Mouse (Mus musculus) intestine, postnatal 0 days (tissue): ENCODE measurements around the gene Ndufc1. TPM values are rescaled to one million over a fixed set of nuclear protein-coding genes. Genes with fewer than 3 reads are reported as not detected.

Experiments
- ATAC-seq: fragments of 200-750 bp; cut with Nextera tagmentation; 2 replicates; pipeline ENCODE4 v1.8.0; 2017; ENCODE audit warnings: mild to moderate bottlenecking, moderate TSS enrichment, moderate library complexity
- H3K27ac ChIP-seq: fragments of 300-500 bp; sonication (generic); 2 replicates; pipeline ENCODE4 v1.5.1; 2014; ENCODE audit warnings: mild to moderate bottlenecking, low read depth, low read length, moderate library complexity
- H3K27me3 ChIP-seq: fragments of 300-500 bp; sonication (generic); replicated peaks from 2 replicates; pipeline ENCODE4 v1.6.1; 2014; ENCODE audit warnings: low read length, mixed read lengths; ENCODE audit not compliant: control insufficient read depth, insufficient read depth
- H3K36me3 ChIP-seq: fragments of 300-500 bp; sonication (generic); 2 replicates; pipeline ENCODE4 v1.6.1; 2014; ENCODE audit warnings: mild to moderate bottlenecking, moderate library complexity; ENCODE audit not compliant: control insufficient read depth, insufficient read depth
- H3K4me1 ChIP-seq: fragments of 300-500 bp; sonication (generic); replicated peaks from 2 replicates; pipeline ENCODE4 v1.6.1; 2014; ENCODE audit warnings: antibody characterized with exemption, low read length, mixed read lengths; ENCODE audit not compliant: control insufficient read depth, insufficient read depth
- H3K4me2 ChIP-seq: fragments of 300-500 bp; sonication (generic); replicated peaks from 2 replicates; pipeline ENCODE4 v1.6.1; 2014; ENCODE audit warnings: low read depth, mild to moderate bottlenecking, moderate library complexity
- H3K4me3 ChIP-seq: fragments of 300-500 bp; sonication (generic); 2 replicates; pipeline ENCODE4 v1.5.1; 2014; ENCODE audit warnings: low read depth, low read length
- H3K9ac ChIP-seq: fragments of 300-500 bp; sonication (generic); 2 replicates; pipeline ENCODE4 v1.6.1; 2014; ENCODE audit warnings: mild to moderate bottlenecking, low read depth, low read length
- H3K9me3 ChIP-seq: fragments of 300-500 bp; sonication (generic); 2 replicates; pipeline ENCODE4 v1.6.1; 2016; ENCODE audit warnings: mixed run types; ENCODE audit not compliant: control insufficient read depth
- CTCF ChIP-seq: sonication (generic); IDR thresholded peaks from 2 replicates; pipeline ENCODE4 v1.5.1; 2016; ENCODE audit warnings: low read depth, mild to moderate bottlenecking, control low read depth, antibody characterized with exemption, moderate library complexity
- WGBS: fragments of 180-500 bp; shearing (Covaris S2); extraction: QIAGEN DNeasy Blood & Tissue Kit; methylation state at CpG from one replicate; pipeline ENCODE4 v1.1.7; 2014; 5-methylcytosine and 5-hydroxymethylcytosine counted together
- polyA plus RNA-seq: library from polyadenylated mRNA; unstranded; fragments of >200 nt; fragmentation: Nextera tagmentation; extraction: Ambion mirVana; gene quantifications from 2 replicates; pipeline ENCODE4 v1.2.1, GENCODE M21; 2015

Gene Ndufc1
- polyA plus RNA-seq, 1 experiment from 2014 or later, result 1,395 TPM

DNA sequence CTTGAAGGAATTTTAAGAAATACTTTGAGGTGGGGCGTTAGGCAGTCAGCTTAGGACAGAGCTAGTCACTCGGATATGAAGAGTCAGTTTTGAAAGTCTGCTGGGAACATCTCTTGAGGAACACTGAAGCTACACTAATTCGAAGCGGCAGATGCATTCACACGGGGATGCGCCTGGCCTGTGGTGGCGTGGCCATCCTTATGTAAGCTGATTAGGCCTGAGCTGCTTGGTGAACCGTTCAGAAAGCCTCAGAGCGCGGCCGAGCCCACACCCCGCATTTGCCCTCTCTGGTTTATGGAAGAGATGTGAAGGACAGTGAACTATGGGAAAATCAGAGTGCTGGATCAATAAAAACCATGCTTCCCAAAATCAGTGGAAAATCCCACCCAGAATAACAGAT lies 25.4 kb downstream of the Ndufc1 start:
- H3K27me3 ChIP-seq, result no peaks in the 10 kb centered on the region
- no peak overlapping the region for H3K9ac ChIP-seq
- TF ChIP-seq CTCF, result no peak
- no peaks in the 10 kb centered on the region for H3K9me3 ChIP-seq
- no peak for ATAC-seq
- H3K27ac ChIP-seq, result no peak overlapping the region
- H3K4me2 ChIP-seq, result no peak overlapping the region
- H3K4me1 ChIP-seq, result no peaks in the 10 kb centered on the region
- no peak overlapping the region for H3K4me3 ChIP-seq
- no peaks in the 10 kb centered on the region for H3K36me3 ChIP-seq
- 82% methylated on average over 12 of the region's 12 CpGs for WGBS

DNA sequence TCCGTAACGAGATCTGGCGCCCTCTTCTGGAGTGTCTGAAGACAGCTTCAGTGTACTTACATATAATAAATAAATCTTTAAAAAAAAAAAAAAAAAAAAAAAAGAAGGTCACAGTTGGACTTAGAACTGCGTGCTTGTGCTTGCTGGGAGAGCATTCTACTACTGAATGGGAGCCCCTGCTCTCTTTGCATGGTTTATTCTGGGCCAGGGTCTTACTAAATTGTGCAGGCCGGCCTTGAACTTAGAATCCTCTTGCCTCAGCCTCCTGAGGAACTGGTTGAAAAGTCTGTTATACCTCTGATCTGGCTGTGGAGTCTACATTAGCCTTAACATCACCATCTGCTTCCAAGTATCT lies 28.2 kb downstream of the Ndufc1 start:
- ATAC-seq, result 0 out of 2 replicates have a peak, but pooled peaks have one; percentile 32
- no peaks in the 10 kb centered on the region for H3K9me3 ChIP-seq
- H3K27me3 ChIP-seq, result no peaks in the 10 kb centered on the region
- no peaks in the 10 kb centered on the region for H3K4me1 ChIP-seq
- no peak overlapping the region for H3K4me3 ChIP-seq
- no peak for TF ChIP-seq CTCF
- H3K36me3 ChIP-seq, result no peaks in the 10 kb centered on the region
- H3K4me2 ChIP-seq, result no peak overlapping the region
- H3K27ac ChIP-seq, result no peak overlapping the region
- H3K9ac ChIP-seq, result no peak overlapping the region
- 67% methylated on average over 2 of the region's 5 CpGs for WGBS

DNA sequence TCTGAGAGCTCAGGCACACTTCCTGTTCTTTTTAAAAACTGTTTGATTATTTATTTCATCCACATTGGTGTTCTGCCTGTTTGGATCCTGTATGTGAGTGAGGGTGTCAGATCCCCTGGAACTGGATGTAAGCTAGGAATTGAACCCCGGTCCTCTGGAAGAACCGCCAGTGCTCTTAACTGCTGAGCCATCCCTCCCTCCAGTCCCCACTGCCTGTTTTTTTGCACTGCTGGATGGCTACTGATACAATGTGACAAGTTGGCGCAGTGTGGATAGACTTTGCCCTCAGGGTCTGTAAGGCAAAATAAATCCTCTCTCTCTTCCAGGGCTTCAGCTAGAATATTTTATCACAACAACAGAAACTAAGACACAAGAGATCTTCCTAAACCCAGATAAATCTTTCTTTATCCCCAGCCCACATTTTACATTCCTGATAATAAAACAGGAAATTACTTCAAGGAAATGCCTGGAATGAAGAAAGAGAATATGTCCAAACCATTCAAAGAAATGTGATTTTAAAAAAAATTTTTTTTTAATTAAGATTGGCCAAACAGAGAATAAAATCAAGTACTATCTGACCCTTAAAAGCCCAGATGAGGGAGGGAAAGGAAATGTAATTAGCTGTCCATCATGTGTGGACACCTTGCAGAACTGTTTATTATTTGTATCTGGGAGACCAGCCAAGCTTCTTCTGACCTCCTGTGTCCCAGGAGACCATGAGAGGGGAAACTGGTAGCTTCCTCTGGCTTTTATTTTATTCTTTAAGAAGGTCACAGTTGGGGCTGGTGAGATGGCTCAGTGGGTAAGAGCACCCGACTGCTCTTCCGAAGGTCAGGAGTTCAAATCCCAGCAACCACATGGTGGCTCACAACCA lies 28.8 kb downstream of the Ndufc1 start:
- Histone ChIP-seq H3K36me3 (no peaks in the 10 kb centered on the region), H3K4me1 (no peaks in the 10 kb centered on the region), H3K27me3 (no peaks in the 10 kb centered on the region), H3K27ac (no peak overlapping the region), H3K4me3 (no peak overlapping the region), H3K9ac (no peak overlapping the region), H3K4me2 (no peak overlapping the region), H3K9me3 (no peaks in the 10 kb centered on the region)
- WGBS, result 79% methylated on average over 5 of the region's 5 CpGs
- 0 out of 2 replicates have a peak, but pooled peaks have one; percentile 9 for ATAC-seq
- no peak for TF ChIP-seq CTCF

DNA sequence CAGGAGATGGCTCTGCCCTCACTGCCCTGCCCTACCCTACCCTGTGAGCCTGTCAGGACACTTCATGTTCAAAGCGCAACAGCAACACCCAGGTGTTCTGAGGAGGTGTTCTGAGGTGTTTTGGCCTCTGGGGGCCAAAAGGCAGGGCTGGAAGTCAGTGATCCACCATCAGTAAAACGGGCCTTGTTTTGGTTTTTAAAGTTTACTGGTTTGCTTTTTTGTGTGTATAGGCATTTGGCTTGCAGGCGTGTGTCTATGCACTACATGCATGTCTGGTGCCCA lies 30.2 kb downstream of the Ndufc1 start:
- TF ChIP-seq CTCF, result 0 out of 2 replicates have a peak, but pooled peaks have one; percentile 13
- no peaks in the 10 kb centered on the region for H3K36me3 ChIP-seq
- WGBS, result 74% methylated on average over 3 of the region's 3 CpGs
- H3K4me1 ChIP-seq, result no peaks in the 10 kb centered on the region
- H3K4me2 ChIP-seq, result peak overlapping the region; percentile 65
- H3K27ac ChIP-seq, result no peak overlapping the region
- H3K9me3 ChIP-seq, result no peaks in the 10 kb centered on the region
- ATAC-seq, result no peak
- H3K9ac ChIP-seq, result no peak overlapping the region
- H3K27me3 ChIP-seq, result no peaks in the 10 kb centered on the region
- peak overlapping the region; percentile 41 for H3K4me3 ChIP-seq

DNA sequence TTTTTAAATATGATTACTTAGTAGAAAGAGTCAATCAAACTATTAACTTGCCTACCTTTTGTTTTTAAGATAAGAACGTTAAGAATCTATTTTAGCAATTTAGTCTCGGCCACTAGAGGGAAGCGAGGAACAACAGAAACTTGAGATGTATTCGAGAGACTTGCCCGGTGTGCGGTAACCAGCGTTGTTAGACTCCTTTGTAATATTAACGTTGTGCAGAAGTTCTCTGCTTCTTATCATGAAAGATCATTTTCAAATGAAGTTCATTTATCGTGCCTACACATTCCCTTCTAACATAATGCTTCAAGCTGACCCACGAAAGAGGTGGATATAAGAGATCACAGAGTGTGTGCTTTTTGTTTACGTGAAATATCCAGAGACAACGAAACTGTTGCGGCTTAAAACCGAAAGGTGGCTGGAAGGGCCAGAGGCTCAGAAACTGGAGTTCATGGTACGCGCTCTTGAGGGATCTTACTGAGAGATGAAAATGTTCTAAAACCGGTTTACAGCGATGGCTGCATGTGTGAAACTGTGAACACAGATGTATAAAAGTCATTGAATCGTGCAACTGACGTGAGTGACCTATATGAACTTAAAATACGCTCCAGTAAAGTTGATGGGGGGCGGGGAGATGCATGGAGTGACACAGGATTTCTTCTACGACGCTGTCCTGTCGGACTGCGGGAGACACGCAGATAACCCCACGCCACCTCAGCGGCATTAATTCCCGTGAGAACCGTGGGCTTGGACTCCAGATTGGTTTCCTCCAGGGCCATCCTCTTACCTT lies 30.7 kb downstream of the Ndufc1 start:
- H3K36me3 ChIP-seq, result no peaks in the 10 kb centered on the region
- H3K4me1 ChIP-seq, result no peaks in the 10 kb centered on the region
- peak overlapping the region; percentile 65 for H3K4me2 ChIP-seq
- TF ChIP-seq CTCF, result peak; percentile 72
- no peak overlapping the region for H3K9ac ChIP-seq
- no peaks in the 10 kb centered on the region for H3K9me3 ChIP-seq
- 0 out of 2 replicates have a peak, but pooled peaks have one; percentile 20 for ATAC-seq
- H3K27me3 ChIP-seq, result no peaks in the 10 kb centered on the region
- H3K4me3 ChIP-seq, result peak overlapping the region; percentile 41
- 25% methylated on average over 31 of the region's 31 CpGs for WGBS
- no peak overlapping the region for H3K27ac ChIP-seq
